Mouse (Mus musculus): ENCODE measurements around the gene Adarb1. TPM values are rescaled to one million over a fixed set of nuclear protein-coding genes. Genes with fewer than 3 reads are reported as not detected.

Adarb1 gene
- polyA plus RNA-seq, 1 experiment from 2014 or later: 18.2 TPM

DNA sequence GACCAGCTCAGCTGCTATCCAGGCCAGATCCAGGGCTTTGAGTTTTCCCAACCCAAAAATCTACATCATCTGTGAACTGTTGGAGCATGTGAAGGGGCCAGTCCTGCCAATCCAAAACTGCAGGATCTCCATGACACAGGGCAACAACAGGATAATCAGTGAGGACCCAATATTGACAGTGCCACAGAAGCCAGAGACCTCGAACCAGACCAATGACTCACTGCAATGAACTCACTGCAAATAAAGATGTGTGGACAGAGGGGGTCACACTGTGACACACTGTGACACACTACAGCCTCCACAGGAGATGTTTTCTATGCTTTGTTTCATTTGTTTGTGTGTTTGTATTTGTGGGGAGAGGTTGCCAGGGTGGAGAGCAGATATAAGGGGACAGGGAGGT, 15.6 kb downstream of the Adarb1 start:
- Histone ChIP-seq H3K9ac (ENCODE audit: low read depth, low read length) (no peak overlapping the region), H3K9me3 (replicated peaks; ENCODE audit: control insufficient read depth, low read length, poor library complexity, severe bottlenecking) (no peaks in the 10 kb centered on the region), H3K27me3 (ENCODE audit: control insufficient read depth, insufficient read depth, low read depth, low read length) (no peaks in the 10 kb centered on the region), H3K4me3 (ENCODE audit: low read depth, low read length) (no peak overlapping the region), H3K36me3 (ENCODE audit: control insufficient read depth, insufficient read depth, low read length) (no peaks in the 10 kb centered on the region), H3K4me1 (ENCODE audit: control insufficient read depth, insufficient read depth, low read length) (no peaks in the 10 kb centered on the region), H3K4me2 (ENCODE audit: low read length) (no peak overlapping the region), H3K27ac (ENCODE audit: low read length) (no peak overlapping the region)
- WGBS: 70% methylated on average over 1 of the region's 1 CpGs
- no peak for ATAC-seq

DNA sequence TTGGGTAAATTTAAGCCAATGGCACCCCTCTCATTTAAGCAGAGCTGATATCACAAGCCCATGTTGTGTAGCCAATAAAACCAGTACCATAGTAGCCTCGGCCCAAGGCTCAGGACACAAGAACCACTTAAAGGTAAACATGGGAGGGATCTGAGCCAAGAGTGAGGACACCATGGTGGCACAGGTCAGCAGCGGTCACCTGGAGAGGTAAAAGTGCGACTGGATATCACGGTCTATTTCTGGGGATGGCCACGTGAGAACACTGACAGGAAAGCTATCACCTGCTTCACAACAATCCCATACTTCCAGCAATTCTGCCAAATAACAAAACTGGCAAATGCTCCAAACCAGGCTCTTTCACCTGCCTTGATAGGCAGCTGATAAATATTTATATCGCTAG, 17.0 kb downstream of the Adarb1 start:
- no peak overlapping the region for H3K27ac ChIP-seq (ENCODE audit: low read length)
- no peaks in the 10 kb centered on the region for H3K36me3 ChIP-seq (ENCODE audit: control insufficient read depth, insufficient read depth, low read length)
- no peaks in the 10 kb centered on the region for H3K27me3 ChIP-seq (ENCODE audit: control insufficient read depth, insufficient read depth, low read depth, low read length)
- no peak overlapping the region for H3K9ac ChIP-seq (ENCODE audit: low read depth, low read length)
- H3K4me3 ChIP-seq (ENCODE audit: low read depth, low read length): no peak overlapping the region
- H3K9me3 ChIP-seq (replicated peaks; ENCODE audit: control insufficient read depth, low read length, poor library complexity, severe bottlenecking): no peaks in the 10 kb centered on the region
- no peak for ATAC-seq
- H3K4me1 ChIP-seq (ENCODE audit: control insufficient read depth, insufficient read depth, low read length): no peaks in the 10 kb centered on the region
- H3K4me2 ChIP-seq (ENCODE audit: low read length): no peak overlapping the region
- 97% methylated on average over 6 of the region's 6 CpGs for WGBS

DNA sequence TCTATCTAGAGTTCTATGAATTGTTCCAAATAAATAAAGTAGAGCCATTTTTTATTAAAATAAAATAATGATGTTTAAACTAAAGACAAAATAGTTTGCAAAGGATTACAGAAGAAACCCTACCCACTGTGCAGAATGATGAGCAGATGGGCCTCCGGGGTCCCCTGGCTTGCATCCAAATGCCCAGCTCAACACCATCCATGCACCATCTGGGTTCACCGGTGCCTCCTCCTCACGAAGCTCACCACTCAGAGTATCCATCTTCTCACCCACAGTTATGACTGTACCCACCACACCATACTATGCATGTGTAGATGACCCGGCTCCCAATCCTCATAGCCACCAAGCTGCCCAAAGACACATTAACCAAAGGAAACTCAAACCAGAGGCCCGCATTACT, 18.1 kb downstream of the Adarb1 start:
- ATAC-seq: no peak
- H3K27me3 ChIP-seq (ENCODE audit: control insufficient read depth, insufficient read depth, low read depth, low read length): no peaks in the 10 kb centered on the region
- H3K4me3 ChIP-seq (ENCODE audit: low read depth, low read length): no peak overlapping the region
- H3K36me3 ChIP-seq (ENCODE audit: control insufficient read depth, insufficient read depth, low read length): no peaks in the 10 kb centered on the region
- no peak overlapping the region for H3K27ac ChIP-seq (ENCODE audit: low read length)
- no peak overlapping the region for H3K4me2 ChIP-seq (ENCODE audit: low read length)
- WGBS: 89% methylated on average over 5 of the region's 5 CpGs
- H3K9ac ChIP-seq (ENCODE audit: low read depth, low read length): no peak overlapping the region
- no peaks in the 10 kb centered on the region for H3K4me1 ChIP-seq (ENCODE audit: control insufficient read depth, insufficient read depth, low read length)
- H3K9me3 ChIP-seq (replicated peaks; ENCODE audit: control insufficient read depth, low read length, poor library complexity, severe bottlenecking): no peaks in the 10 kb centered on the region

DNA sequence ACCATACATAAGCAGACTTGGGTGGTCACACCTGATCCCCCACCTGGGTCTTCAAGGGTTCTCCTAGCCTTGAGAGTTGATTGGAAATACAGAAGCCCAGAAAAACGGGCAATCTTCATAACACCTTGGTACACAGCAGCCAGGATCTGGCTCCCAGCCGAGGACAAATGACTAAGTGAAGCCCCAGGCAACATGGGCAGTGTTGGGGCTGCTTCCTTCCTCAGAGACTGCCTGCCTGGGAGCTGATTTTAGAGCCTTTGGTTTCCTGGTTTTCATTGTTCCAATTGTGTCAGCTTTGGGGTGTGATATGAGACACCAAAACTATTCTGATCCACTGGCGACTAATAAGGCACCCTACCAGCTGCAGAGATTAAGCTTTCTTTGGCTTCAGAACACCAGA, 20.0 kb downstream of the Adarb1 start:
- 60% methylated on average over 3 of the region's 3 CpGs for WGBS
- Histone ChIP-seq H3K27me3 (ENCODE audit: control insufficient read depth, insufficient read depth, low read depth, low read length) (no peaks in the 10 kb centered on the region), H3K9me3 (replicated peaks; ENCODE audit: control insufficient read depth, low read length, poor library complexity, severe bottlenecking) (no peaks in the 10 kb centered on the region), H3K27ac (ENCODE audit: low read length) (no peak overlapping the region), H3K36me3 (ENCODE audit: control insufficient read depth, insufficient read depth, low read length) (no peaks in the 10 kb centered on the region), H3K4me3 (ENCODE audit: low read depth, low read length) (no peak overlapping the region), H3K4me2 (ENCODE audit: low read length) (no peak overlapping the region), H3K4me1 (ENCODE audit: control insufficient read depth, insufficient read depth, low read length) (no peaks in the 10 kb centered on the region), H3K9ac (ENCODE audit: low read depth, low read length) (no peak overlapping the region)
- ATAC-seq: no peak

DNA sequence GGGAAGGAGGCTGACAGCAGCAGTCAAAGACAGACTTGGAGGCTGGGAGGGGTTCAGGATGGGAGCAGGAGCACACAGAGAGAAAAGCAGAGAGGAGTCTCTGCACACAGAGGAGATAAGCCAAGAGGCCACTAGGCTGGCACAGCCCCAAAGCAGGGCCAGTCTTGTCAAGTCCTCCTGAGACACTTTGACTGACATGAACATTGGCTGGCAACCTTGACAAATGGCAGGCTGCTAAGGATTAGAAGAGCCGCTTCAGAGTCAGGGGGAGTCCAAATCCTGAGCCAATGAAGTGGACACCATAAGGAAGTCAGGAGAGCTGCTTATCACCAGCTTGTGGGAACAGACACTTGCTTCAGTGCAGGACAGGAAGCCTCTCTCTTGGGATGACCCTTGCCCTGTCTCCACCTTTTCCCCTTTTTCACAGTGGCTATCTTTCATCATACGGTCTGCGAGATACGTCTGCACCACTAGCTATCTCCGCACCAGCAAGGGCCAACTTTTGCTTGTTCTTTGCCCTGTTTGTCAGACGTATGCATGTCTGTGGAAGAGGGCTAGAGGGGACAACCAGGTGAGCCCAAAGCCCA, 20.9 kb downstream of the Adarb1 start:
- ATAC-seq: no peak
- no peak overlapping the region for H3K4me2 ChIP-seq (ENCODE audit: low read length)
- 91% methylated on average over 6 of the region's 6 CpGs for WGBS

DNA sequence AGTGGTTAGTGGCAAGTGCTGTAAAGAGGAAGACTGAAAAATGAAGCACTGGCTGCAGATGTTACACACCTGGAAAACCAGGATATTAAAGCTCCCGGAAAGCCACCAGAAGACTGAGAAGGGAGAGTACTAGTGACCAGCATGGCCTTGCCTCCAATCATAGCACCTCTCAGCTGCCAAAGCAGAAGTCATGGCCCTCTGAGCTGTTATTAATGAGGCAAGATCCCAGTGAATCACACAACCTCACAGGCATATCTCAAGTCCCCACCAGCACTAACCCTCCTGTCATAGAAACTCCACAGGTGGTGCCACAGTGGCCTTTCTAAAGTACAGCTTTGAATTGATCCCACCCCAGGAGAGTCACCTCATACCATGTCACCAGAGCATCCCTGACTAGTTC, 22.1 kb downstream of the Adarb1 start:
- H3K4me2 ChIP-seq (ENCODE audit: low read length): no peak overlapping the region
- no peaks in the 10 kb centered on the region for H3K27me3 ChIP-seq (ENCODE audit: control insufficient read depth, insufficient read depth, low read depth, low read length)
- H3K27ac ChIP-seq (ENCODE audit: low read length): no peak overlapping the region
- no peaks in the 10 kb centered on the region for H3K9me3 ChIP-seq (replicated peaks; ENCODE audit: control insufficient read depth, low read length, poor library complexity, severe bottlenecking)
- no peak overlapping the region for H3K9ac ChIP-seq (ENCODE audit: low read depth, low read length)
- ATAC-seq: no peak
- 100% methylated on average over 1 of the region's 1 CpGs for WGBS
- no peak overlapping the region for H3K4me3 ChIP-seq (ENCODE audit: low read depth, low read length)
- H3K4me1 ChIP-seq (ENCODE audit: control insufficient read depth, insufficient read depth, low read length): no peaks in the 10 kb centered on the region
- H3K36me3 ChIP-seq (ENCODE audit: control insufficient read depth, insufficient read depth, low read length): no peaks in the 10 kb centered on the region

More for the DNA sequence above, 20.9 kb downstream of the Adarb1 start:
- H3K36me3 ChIP-seq (ENCODE audit: control insufficient read depth, insufficient read depth, low read length): no peaks in the 10 kb centered on the region
- no peaks in the 10 kb centered on the region for H3K27me3 ChIP-seq (ENCODE audit: control insufficient read depth, insufficient read depth, low read depth, low read length)
- H3K27ac ChIP-seq (ENCODE audit: low read length): no peak overlapping the region
- no peak overlapping the region for H3K9ac ChIP-seq (ENCODE audit: low read depth, low read length)
- no peak overlapping the region for H3K4me3 ChIP-seq (ENCODE audit: low read depth, low read length)
- H3K9me3 ChIP-seq (replicated peaks; ENCODE audit: control insufficient read depth, low read length, poor library complexity, severe bottlenecking): no peaks in the 10 kb centered on the region
- H3K4me1 ChIP-seq (ENCODE audit: control insufficient read depth, insufficient read depth, low read length): no peaks in the 10 kb centered on the region

DNA sequence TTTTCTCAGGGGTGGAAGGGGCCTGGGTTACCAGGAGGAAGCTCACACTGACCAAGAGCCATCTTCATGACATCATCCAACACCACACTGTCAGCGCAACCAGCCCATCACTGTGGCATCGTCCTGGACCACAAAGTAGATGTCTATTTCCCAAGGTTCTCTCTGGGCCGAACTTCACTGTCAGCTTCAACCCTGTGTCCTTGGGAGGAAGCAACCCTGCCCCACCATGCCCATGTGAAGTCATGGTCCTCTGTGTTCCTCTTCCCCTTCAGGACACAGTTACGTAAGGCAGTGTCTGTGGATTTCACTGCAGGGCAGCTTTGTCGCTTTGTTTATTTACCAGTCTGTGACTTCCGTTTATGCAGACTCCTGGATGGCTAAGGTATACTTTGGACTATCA, 27.0 kb downstream of the Adarb1 start:
- no peaks in the 10 kb centered on the region for H3K27me3 ChIP-seq (ENCODE audit: control insufficient read depth, insufficient read depth, low read depth, low read length)
- H3K9ac ChIP-seq (ENCODE audit: low read depth, low read length): no peak overlapping the region
- WGBS: 88% methylated on average over 6 of the region's 6 CpGs
- H3K4me2 ChIP-seq (ENCODE audit: low read length): no peak overlapping the region
- no peaks in the 10 kb centered on the region for H3K9me3 ChIP-seq (replicated peaks; ENCODE audit: control insufficient read depth, low read length, poor library complexity, severe bottlenecking)
- no peaks in the 10 kb centered on the region for H3K4me1 ChIP-seq (ENCODE audit: control insufficient read depth, insufficient read depth, low read length)
- H3K36me3 ChIP-seq (ENCODE audit: control insufficient read depth, insufficient read depth, low read length): no peaks in the 10 kb centered on the region
- H3K27ac ChIP-seq (ENCODE audit: low read length): no peak overlapping the region
- no peak overlapping the region for H3K4me3 ChIP-seq (ENCODE audit: low read depth, low read length)
- ATAC-seq: no peak

DNA sequence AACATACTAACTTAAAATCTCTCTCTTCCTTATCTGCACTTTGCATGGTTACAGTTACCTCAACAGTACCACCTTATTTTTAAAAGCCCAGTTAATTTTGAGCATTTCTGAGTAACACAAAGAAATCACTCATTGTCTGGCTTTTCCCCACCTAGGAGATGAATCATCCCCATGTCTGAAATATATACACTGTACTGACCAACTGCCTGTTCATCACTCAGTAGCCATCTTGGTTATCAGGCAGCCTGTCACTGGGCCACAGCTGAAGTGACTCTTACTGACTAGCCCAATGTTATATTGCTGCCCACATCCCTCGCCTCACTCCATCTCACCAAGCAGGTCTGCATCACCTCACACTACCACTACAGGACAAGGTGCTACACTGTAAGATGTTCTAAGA, 30.5 kb downstream of the Adarb1 start:
- Histone ChIP-seq H3K4me3 (ENCODE audit: low read depth, low read length) (no peak overlapping the region), H3K4me2 (ENCODE audit: low read length) (no peak overlapping the region), H3K27me3 (ENCODE audit: control insufficient read depth, insufficient read depth, low read depth, low read length) (no peaks in the 10 kb centered on the region), H3K9me3 (replicated peaks; ENCODE audit: control insufficient read depth, low read length, poor library complexity, severe bottlenecking) (no peaks in the 10 kb centered on the region), H3K27ac (ENCODE audit: low read length) (no peak overlapping the region), H3K36me3 (ENCODE audit: control insufficient read depth, insufficient read depth, low read length) (no peaks in the 10 kb centered on the region), H3K9ac (ENCODE audit: low read depth, low read length) (no peak overlapping the region), H3K4me1 (ENCODE audit: control insufficient read depth, insufficient read depth, low read length) (0 out of 2 replicates have a peak, but pooled peaks cover 4% of the 10 kb centered on the region)
- 100% methylated on average over 1 of the region's 1 CpGs for whole genome bisulfite sequencing
- ATAC-seq: no peak

DNA sequence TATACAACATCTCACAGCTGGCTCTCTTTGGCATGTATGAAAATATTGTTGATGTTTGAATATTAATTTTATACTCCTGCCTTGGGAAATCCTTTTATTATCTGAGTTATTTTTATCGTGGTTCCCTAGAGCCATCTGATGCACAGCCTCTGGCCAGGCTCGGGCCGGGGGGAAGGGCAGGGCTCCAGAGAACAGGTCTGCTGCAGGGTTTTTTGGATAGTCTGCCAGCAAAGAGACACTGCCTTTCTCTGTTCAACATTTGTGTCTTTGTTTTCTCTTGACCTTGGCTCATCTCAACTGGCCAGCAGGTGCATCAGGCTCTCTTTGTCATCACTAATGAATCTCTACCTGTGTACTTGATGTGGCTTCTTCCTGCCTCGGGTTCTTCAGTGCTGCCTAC, 32.3 kb downstream of the Adarb1 start:
- Histone ChIP-seq H3K4me3 (ENCODE audit: low read depth, low read length) (no peak overlapping the region), H3K27me3 (ENCODE audit: control insufficient read depth, insufficient read depth, low read depth, low read length) (no peaks in the 10 kb centered on the region), H3K9me3 (replicated peaks; ENCODE audit: control insufficient read depth, low read length, poor library complexity, severe bottlenecking) (no peaks in the 10 kb centered on the region), H3K36me3 (ENCODE audit: control insufficient read depth, insufficient read depth, low read length) (no peaks in the 10 kb centered on the region), H3K4me1 (ENCODE audit: control insufficient read depth, insufficient read depth, low read length) (0 out of 2 replicates have a peak, but pooled peaks cover 6% of the 10 kb centered on the region), H3K4me2 (ENCODE audit: low read length) (no peak overlapping the region), H3K27ac (ENCODE audit: low read length) (no peak overlapping the region), H3K9ac (ENCODE audit: low read depth, low read length) (no peak overlapping the region)
- ATAC-seq: no peak
- WGBS: 88% methylated on average over 4 of the region's 4 CpGs

All from midbrain, embryonic 16.5 days (tissue).